Mouse (Mus musculus): ENCODE results near the gene Gpc6. TPM values are rescaled to one million over a fixed set of nuclear protein-coding genes. Genes with fewer than 3 reads are reported as not detected.

Gene Gpc6
- under 1 TPM in 1 of 2 experiments, not detected in 1; 0.22 TPM for total RNA-seq (2023)

DNA sequence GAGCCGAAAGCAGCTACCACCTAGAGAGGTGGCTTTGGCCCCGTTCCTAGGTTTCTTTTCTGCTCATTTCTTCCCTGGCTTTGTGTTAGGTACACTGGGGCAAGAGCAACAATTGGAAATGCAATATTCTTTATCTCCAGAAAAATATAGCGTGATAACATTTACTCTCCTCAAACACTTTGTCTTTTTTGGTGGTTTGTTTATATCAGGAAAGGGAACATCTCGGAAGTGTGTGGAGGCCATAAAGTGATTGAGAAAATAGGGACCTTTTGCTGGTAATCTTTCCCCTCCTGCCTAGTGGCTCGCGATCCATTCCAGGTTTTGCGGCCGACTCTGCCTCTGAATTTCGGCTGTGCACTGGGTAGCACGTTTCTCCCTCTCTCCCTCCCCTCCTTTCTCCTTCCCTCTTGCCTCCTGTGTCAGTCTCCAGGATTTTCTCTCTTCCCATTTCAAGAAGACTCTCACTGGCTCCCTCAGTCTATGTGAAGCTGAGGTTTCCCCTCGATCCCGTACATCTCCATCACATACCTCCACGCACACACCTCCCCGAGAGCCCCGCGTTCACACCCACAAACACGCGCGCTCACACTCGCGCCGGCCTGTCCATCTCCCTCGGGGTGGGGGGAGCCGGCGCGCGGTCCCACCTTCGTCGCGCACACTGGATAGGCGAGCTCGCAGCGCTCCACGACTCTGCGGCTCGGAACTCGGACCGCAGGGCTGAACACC is at the start of gene Gpc6:
Gpc6 (plus strand) TSS at position 440 of the 726 bp plus-strand sequence.

Measured in neutrophil, adult 59 days (primary cell).